Mouse (Mus musculus) embryonic facial prominence, embryonic 11.5 days (tissue): ENCODE results near the gene Tctn1. TPM values are rescaled to one million over a fixed set of nuclear protein-coding genes. Genes with fewer than 3 reads are reported as not detected.

ENCODE experiments used
- polyA plus RNA-seq: library from polyadenylated mRNA; unstranded; fragments of >200 nt; fragmentation: Nextera tagmentation; extraction: Ambion mirVana; gene quantifications from 2 replicates; pipeline ENCODE4 v1.2.1, GENCODE M21; 2014

Gene Tctn1
- polyA plus RNA-seq, 1 experiment from 2014 or later, result 3.5 TPM

Other genes starting within 250 kb of the Tctn1 start
- gene Cux2, start 214.4 kb downstream of the Tctn1 start, polyA plus RNA-seq, result 4.5 and 6.2 TPM in 2 replicates
- gene Myl2, start 163.5 kb downstream of the Tctn1 start, polyA plus RNA-seq, result 14.5 and 37.6 TPM in 2 replicates
- gene Ccdc63, start 123.6 kb downstream of the Tctn1 start, polyA plus RNA-seq, result not detected in 2 replicates
- 307 and 311 TPM in 2 replicates for gene Ppp1cc, start 106.2 kb downstream of the Tctn1 start, polyA plus RNA-seq
- gene Hvcn1, start 57.7 kb downstream of the Tctn1 start, polyA plus RNA-seq, result 10.6 and 10.8 TPM in 2 replicates
- 8.3 and 9.0 TPM in 2 replicates for gene Pptc7, start 19.9 kb upstream of the Tctn1 start, polyA plus RNA-seq
- gene Rad9b, start 89.8 kb upstream of the Tctn1 start, polyA plus RNA-seq, result 9.1 and 10.7 TPM in 2 replicates
- gene Vps29, start 89.9 kb upstream of the Tctn1 start, polyA plus RNA-seq, result 194 and 196 TPM in 2 replicates
- 78.0 and 81.9 TPM in 2 replicates for gene Gpn3, start 107.4 kb upstream of the Tctn1 start, polyA plus RNA-seq
- 107 TPM in 2 replicates for gene Fam216a, start 107.9 kb upstream of the Tctn1 start, polyA plus RNA-seq
- 54.1 and 62.3 TPM in 2 replicates for gene Arpc3, start 127.4 kb upstream of the Tctn1 start, polyA plus RNA-seq
- gene Anapc7, start 157.2 kb upstream of the Tctn1 start, polyA plus RNA-seq, result 30.3 and 34.1 TPM in 2 replicates
- 34.4 and 37.4 TPM in 2 replicates for gene Atp2a2, start 237.8 kb upstream of the Tctn1 start, polyA plus RNA-seq